Mouse (Mus musculus): Measurements from ENCODE around the gene Sypl. TPM values are rescaled to one million over a fixed set of nuclear protein-coding genes. Genes with fewer than 3 reads are reported as not detected.

Sypl gene
- polyA plus RNA-seq, 1 experiment, result 33.1 TPM

DNA sequence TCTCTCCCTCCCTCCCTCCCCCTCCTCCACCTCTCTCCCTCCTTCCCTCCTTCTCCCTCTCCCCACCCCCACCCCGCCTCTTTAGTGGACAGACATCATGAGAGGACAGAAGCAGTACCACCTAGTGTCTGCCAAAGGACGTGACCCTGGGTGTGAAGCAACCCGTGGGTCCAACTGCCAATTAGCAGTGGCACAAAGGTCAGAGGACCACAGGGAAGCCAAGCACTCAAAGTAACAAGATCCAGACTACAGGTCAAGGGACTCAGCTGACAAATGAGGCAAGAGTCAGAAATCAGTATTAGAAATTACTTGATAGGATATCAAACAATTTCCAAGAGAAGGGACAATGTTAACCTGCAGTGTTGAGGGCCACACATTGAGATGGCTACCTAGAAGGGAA, 34.6 kb upstream of the Sypl start:
- 44% methylated on average over 3 of the region's 3 CpGs for WGBS
- Histone ChIP-seq H3K36me3 (ENCODE audit: control insufficient read depth, insufficient read depth, low read length) (no peaks in the 10 kb centered on the region), H3K4me1 (ENCODE audit: control insufficient read depth, insufficient read depth, insufficient read length, low read length) (0 out of 2 replicates have a peak, but pooled peaks cover 2% of the 10 kb centered on the region), H3K27ac (ENCODE audit: insufficient read depth, low read depth, low read length) (no peak overlapping the region), H3K27me3 (ENCODE audit: control insufficient read depth, insufficient read depth, low read length) (no peaks in the 10 kb centered on the region), H3K4me3 (ENCODE audit: low read depth, low read length) (no peak overlapping the region)
- TF ChIP-seq CTCF (IDR thresholded peaks at IDR 0.05; ENCODE audit: extremely low read depth, insufficient read length, insufficient replicate concordance, low read depth, low read length), result no peak
- no peak for TF ChIP-seq POLR2A (IDR thresholded peaks at IDR 0.05; ENCODE audit: low read depth, low read length)

DNA sequence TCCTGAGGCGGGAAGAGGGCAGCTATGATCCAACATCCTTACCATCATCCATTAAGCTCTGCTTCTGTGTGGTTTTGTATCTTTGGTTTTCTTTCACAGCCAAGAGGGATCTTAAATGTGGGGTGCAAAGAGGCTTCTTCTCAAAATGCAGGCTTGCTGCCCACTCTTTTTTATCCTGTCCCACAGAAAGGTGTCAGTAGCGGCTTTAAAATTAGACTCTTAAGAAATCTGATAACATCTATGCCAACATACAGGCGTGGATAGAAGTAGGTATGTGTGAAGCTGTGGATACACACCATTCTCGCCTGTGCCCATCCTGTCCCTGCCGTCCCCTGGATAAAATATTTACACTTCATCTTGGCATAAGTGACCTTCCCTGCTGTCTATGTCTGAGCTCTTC, 34.2 kb upstream of the Sypl start:
- WGBS, result 73% methylated on average over 5 of the region's 5 CpGs
- Histone ChIP-seq H3K4me3 (ENCODE audit: low read depth, low read length) (no peak overlapping the region), H3K36me3 (ENCODE audit: control insufficient read depth, insufficient read depth, low read length) (no peaks in the 10 kb centered on the region), H3K27me3 (ENCODE audit: control insufficient read depth, insufficient read depth, low read length) (no peaks in the 10 kb centered on the region), H3K4me1 (ENCODE audit: control insufficient read depth, insufficient read depth, insufficient read length, low read length) (0 out of 2 replicates have a peak, but pooled peaks cover 2% of the 10 kb centered on the region), H3K27ac (ENCODE audit: insufficient read depth, low read depth, low read length) (no peak overlapping the region)
- no peak for TF ChIP-seq CTCF (IDR thresholded peaks at IDR 0.05; ENCODE audit: extremely low read depth, insufficient read length, insufficient replicate concordance, low read depth, low read length)
- TF ChIP-seq POLR2A (IDR thresholded peaks at IDR 0.05; ENCODE audit: low read depth, low read length), result no peak

DNA sequence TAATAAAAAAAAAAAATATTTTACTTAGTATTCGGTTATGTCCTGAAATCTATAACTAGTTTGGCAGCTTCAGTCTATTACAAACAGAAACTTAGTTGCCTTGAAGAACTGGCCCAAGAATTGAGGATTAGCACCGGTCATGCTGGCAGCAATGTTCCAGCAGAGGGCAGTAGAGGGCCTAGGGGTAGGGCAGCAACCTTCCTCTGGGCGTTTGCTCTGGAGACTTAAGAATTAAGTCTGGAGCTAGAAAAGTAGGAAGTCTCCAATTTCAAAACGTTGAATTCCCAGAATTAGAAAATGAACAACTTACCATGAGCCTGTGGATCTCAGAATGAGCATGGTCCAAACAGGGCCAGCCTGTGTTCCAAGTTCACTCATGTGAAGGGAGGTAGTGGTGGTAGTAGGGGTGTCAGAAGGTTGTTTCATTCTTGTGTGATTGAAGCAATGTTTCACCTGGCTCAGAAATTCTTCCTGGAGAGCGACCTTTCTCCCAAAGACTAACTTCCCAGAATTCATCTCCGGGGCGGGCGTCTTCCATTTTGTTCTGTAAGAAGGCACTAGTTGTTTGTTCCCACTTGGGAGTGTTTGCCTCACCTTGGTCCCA, 33.4 kb upstream of the Sypl start:
- H3K27ac ChIP-seq (ENCODE audit: insufficient read depth, low read depth, low read length), result no peak overlapping the region; the same call in 1 of the 2 replicates
- no peaks in the 10 kb centered on the region for H3K36me3 ChIP-seq (ENCODE audit: control insufficient read depth, insufficient read depth, low read length)
- peak; percentile 96; the same call in 1 of the 2 replicates for TF ChIP-seq CTCF (IDR thresholded peaks at IDR 0.05; ENCODE audit: extremely low read depth, insufficient read length, insufficient replicate concordance, low read depth, low read length)
- no peak for TF ChIP-seq POLR2A (IDR thresholded peaks at IDR 0.05; ENCODE audit: low read depth, low read length)
- no peaks in the 10 kb centered on the region for H3K27me3 ChIP-seq (ENCODE audit: control insufficient read depth, insufficient read depth, low read length)
- 20% methylated on average over 8 of the region's 8 CpGs for WGBS
- H3K4me3 ChIP-seq (ENCODE audit: low read depth, low read length), result no peak overlapping the region
- H3K4me1 ChIP-seq (ENCODE audit: control insufficient read depth, insufficient read depth, insufficient read length, low read length), result 0 out of 2 replicates have a peak, but pooled peaks cover 2% of the 10 kb centered on the region

DNA sequence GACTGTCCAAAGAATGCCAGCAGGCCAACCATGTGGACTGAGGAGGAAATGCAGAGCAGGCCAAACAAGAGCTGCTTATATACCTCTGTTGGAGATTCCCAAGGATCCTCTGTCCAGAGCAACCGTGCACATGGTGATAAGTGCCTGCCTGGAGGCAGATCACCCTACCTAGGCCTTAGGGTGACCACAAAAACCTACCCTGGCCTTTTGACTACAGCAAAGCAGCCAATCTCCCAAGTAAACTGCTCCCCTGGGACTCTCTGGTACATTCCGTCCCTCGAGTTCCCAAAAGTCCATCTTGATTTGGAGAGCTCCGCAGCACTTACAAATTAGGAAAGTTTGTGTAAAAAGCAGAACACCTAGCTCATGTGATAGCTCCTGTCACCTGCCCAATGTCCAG, 32.6 kb upstream of the Sypl start:
- WGBS, result 80% methylated on average over 4 of the region's 4 CpGs
- no peak for TF ChIP-seq POLR2A (IDR thresholded peaks at IDR 0.05; ENCODE audit: low read depth, low read length)
- TF ChIP-seq CTCF (IDR thresholded peaks at IDR 0.05; ENCODE audit: extremely low read depth, insufficient read length, insufficient replicate concordance, low read depth, low read length), result no peak
- Histone ChIP-seq H3K27ac (ENCODE audit: insufficient read depth, low read depth, low read length) (no peak overlapping the region), H3K36me3 (ENCODE audit: control insufficient read depth, insufficient read depth, low read length) (no peaks in the 10 kb centered on the region), H3K27me3 (ENCODE audit: control insufficient read depth, insufficient read depth, low read length) (no peaks in the 10 kb centered on the region), H3K4me3 (ENCODE audit: low read depth, low read length) (no peak overlapping the region), H3K4me1 (ENCODE audit: control insufficient read depth, insufficient read depth, insufficient read length, low read length) (0 out of 2 replicates have a peak, but pooled peaks cover 2% of the 10 kb centered on the region)

DNA sequence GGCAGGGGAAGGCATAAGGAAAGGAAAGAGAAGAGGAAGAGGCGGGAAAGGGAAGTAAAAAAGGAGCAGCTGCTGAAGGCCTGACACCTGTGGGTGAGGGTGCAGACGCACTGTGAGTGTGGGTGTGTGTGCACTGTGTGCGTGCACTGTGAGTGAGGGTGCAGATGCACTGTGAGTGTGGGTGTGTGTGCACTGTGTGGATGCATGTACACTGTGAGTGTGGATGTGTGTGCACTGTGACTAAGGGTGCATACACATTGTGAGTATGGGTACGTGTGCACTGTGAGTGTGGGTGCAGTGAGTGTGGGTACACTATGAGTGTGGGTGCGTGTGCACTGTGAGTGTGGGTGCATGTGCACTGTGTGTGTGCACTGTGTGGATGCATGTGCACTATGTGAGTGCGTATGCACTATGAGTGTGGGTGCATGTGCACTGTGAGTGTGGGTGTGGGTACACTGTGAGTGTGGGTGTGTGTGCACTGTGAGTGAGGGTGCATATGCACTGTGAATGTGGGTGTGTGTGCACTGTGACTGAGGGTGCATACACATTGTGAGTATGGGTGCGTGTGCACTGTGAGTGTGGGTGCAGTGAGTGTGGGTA, 32.1 kb upstream of the Sypl start:
- no peaks in the 10 kb centered on the region for H3K27me3 ChIP-seq (ENCODE audit: control insufficient read depth, insufficient read depth, low read length)

DNA sequence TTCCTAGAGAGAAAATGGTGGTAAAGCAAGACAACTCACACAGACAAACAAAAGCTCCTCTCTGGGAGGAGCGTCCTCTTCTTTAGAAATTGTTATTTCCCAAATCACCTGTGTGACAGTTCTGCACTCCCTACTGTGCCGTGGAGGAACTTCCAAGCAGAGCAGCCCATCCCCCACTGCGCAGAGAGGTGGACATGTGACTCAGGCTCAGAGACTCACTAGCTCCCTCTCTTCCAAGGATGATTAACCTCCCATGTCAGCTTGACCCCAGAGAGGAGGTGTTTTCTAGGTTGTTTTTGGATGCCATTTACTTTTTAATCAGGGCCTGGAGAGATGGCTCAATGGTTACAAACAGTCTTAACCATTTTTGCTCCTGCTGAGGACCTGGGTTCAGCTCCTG, 29.4 kb upstream of the Sypl start:
- Histone ChIP-seq H3K27ac (ENCODE audit: insufficient read depth, low read depth, low read length) (no peak overlapping the region), H3K27me3 (ENCODE audit: control insufficient read depth, insufficient read depth, low read length) (no peaks in the 10 kb centered on the region), H3K36me3 (ENCODE audit: control insufficient read depth, insufficient read depth, low read length) (no peaks in the 10 kb centered on the region), H3K4me1 (ENCODE audit: control insufficient read depth, insufficient read depth, insufficient read length, low read length) (0 out of 2 replicates have a peak, but pooled peaks cover 2% of the 10 kb centered on the region), H3K4me3 (ENCODE audit: low read depth, low read length) (no peak overlapping the region)
- TF ChIP-seq POLR2A (IDR thresholded peaks at IDR 0.05; ENCODE audit: low read depth, low read length), result no peak
- no peak for TF ChIP-seq CTCF (IDR thresholded peaks at IDR 0.05; ENCODE audit: extremely low read depth, insufficient read length, insufficient replicate concordance, low read depth, low read length)
- 78% methylated on average over 3 of the region's 3 CpGs for WGBS

More for the DNA sequence above, 32.1 kb upstream of the Sypl start:
- H3K4me1 ChIP-seq (ENCODE audit: control insufficient read depth, insufficient read depth, insufficient read length, low read length), result 0 out of 2 replicates have a peak, but pooled peaks cover 2% of the 10 kb centered on the region
- H3K4me3 ChIP-seq (ENCODE audit: low read depth, low read length), result no peak overlapping the region
- TF ChIP-seq POLR2A (IDR thresholded peaks at IDR 0.05; ENCODE audit: low read depth, low read length) (no peak), CTCF (IDR thresholded peaks at IDR 0.05; ENCODE audit: extremely low read depth, insufficient read length, insufficient replicate concordance, low read depth, low read length) (no peak)
- no peak overlapping the region for H3K27ac ChIP-seq (ENCODE audit: insufficient read depth, low read depth, low read length)
- 90% methylated on average over 7 of the region's 7 CpGs for WGBS
- no peaks in the 10 kb centered on the region for H3K36me3 ChIP-seq (ENCODE audit: control insufficient read depth, insufficient read depth, low read length)

DNA sequence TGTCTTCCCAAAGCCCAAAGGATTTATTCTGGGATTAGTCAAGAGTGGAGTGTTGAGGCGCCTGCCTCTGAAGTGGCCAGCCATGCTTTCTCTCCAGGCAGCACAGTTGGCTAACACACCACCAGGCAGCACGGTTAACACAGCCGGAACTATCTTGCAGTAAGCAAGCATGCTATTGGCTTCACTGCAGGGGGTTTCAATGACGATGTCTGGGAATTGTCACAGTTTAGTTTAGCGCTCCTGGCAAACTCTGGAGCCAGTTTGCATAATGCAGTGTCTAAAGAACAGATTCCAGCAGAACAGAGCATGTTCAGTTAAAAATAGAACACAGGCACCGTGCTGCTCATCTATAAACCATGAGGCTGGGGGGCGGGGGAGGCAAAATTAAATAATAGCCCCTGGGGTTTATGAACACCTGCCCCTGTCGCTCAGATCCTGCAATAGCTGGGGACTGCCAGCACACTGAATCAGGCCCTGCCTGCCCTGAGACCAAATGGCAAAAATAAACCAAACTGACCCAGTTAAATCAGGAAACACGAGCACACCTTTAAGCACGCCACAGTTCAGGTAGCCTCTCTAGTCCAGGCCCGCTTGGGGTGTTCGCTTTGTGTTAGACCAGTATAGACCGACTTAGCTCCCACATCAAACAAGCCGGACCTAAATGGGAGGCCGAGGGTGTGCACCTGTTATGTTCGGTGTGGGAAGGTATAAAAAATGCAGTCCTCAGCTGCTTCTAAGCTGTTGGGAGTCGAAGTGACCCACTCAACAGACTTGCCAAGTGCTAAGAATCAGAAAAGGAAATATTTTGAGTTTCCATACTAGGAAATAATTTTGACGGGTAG, 27.1 kb upstream of the Sypl start:
- H3K4me3 ChIP-seq (ENCODE audit: low read depth, low read length), result no peak overlapping the region
- no peaks in the 10 kb centered on the region for H3K27me3 ChIP-seq (ENCODE audit: control insufficient read depth, insufficient read depth, low read length)
- no peak for TF ChIP-seq POLR2A (IDR thresholded peaks at IDR 0.05; ENCODE audit: low read depth, low read length)
- TF ChIP-seq CTCF (IDR thresholded peaks at IDR 0.05; ENCODE audit: extremely low read depth, insufficient read length, insufficient replicate concordance, low read depth, low read length), result no peak
- WGBS, result 80% methylated on average over 18 of the region's 18 CpGs
- H3K27ac ChIP-seq (ENCODE audit: insufficient read depth, low read depth, low read length), result no peak overlapping the region
- H3K36me3 ChIP-seq (ENCODE audit: control insufficient read depth, insufficient read depth, low read length), result no peaks in the 10 kb centered on the region
- peaks cover 11% of the 10 kb centered on the region for H3K4me1 ChIP-seq (ENCODE audit: control insufficient read depth, insufficient read depth, insufficient read length, low read length)
